Mouse (Mus musculus): Measurements from ENCODE around the gene Cmya5. TPM values are rescaled to one million over a fixed set of nuclear protein-coding genes. Genes with fewer than 3 reads are reported as not detected.

Gene Cmya5
- polyA plus RNA-seq, 1 experiment from 2014 or later: 0.15 TPM

DNA sequence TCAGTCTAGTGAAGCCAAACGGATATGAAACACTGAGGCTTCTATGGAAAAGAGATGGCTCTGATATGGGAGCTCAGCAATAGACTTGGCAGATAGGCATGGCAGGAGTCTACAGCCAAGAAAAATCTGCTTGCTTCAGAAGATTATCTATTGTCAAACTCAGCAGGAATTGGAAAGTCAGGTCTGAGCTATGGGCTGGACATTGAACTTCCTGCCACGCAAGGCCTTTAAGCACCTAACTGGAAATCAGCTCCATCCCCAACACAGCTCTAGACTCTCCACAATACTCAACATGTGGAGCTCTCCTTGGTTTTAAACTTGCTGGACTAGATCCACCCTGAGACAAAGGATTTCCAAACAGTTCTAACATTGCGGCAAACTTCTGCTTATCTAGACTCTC is 84.1 kb downstream of the Cmya5 start:
- no peaks in the 10 kb centered on the region for H3K36me3 ChIP-seq (ENCODE audit: control insufficient read depth, insufficient read depth)
- ATAC-seq (ENCODE audit: low read depth): no peak
- no peaks in the 10 kb centered on the region for H3K4me1 ChIP-seq (ENCODE audit: control insufficient read depth, low read depth, low read length)
- H3K9me3 ChIP-seq (replicated peaks; ENCODE audit: control insufficient read depth, low read length): no peaks in the 10 kb centered on the region
- H3K9ac ChIP-seq (ENCODE audit: low read depth, low read length): no peak overlapping the region
- WGBS (ENCODE audit: insufficient replicate concordance): 63% methylated on average over 3 of the region's 3 CpGs
- no peak overlapping the region for H3K4me3 ChIP-seq (ENCODE audit: low read depth, low read length)
- no peaks in the 10 kb centered on the region for H3K27me3 ChIP-seq (ENCODE audit: control insufficient read depth, insufficient read depth, low read depth, low read length)
- H3K4me2 ChIP-seq (ENCODE audit: low read depth, low read length): no peak overlapping the region
- no peak overlapping the region for H3K27ac ChIP-seq (ENCODE audit: low read length)

GRCm38 (mm10) chr13:93058551-93059011 is 85.9 kb downstream of the Cmya5 start:
- Histone ChIP-seq H3K9me3 (replicated peaks; ENCODE audit: control insufficient read depth, low read length) (no peaks in the 10 kb centered on the region), H3K27me3 (ENCODE audit: control insufficient read depth, insufficient read depth, low read depth, low read length) (no peaks in the 10 kb centered on the region), H3K4me3 (ENCODE audit: low read depth, low read length) (no peak overlapping the region), H3K27ac (ENCODE audit: low read length) (no peak overlapping the region), H3K4me2 (ENCODE audit: low read depth, low read length) (no peak overlapping the region), H3K4me1 (ENCODE audit: control insufficient read depth, low read depth, low read length) (no peaks in the 10 kb centered on the region), H3K36me3 (ENCODE audit: control insufficient read depth, insufficient read depth) (no peaks in the 10 kb centered on the region), H3K9ac (ENCODE audit: low read depth, low read length) (no peak overlapping the region)
- 54% methylated on average over 5 of the region's 5 CpGs for WGBS (ENCODE audit: insufficient replicate concordance)
- ATAC-seq (ENCODE audit: low read depth): no peak

GRCm38 (mm10) chr13:93057492-93058260 is 86.8 kb downstream of the Cmya5 start:
- no peaks in the 10 kb centered on the region for H3K27me3 ChIP-seq (ENCODE audit: control insufficient read depth, insufficient read depth, low read depth, low read length)
- ATAC-seq (ENCODE audit: low read depth): no peak
- 75% methylated on average over 7 of the region's 7 CpGs for WGBS (ENCODE audit: insufficient replicate concordance)
- no peak overlapping the region for H3K4me3 ChIP-seq (ENCODE audit: low read depth, low read length)
- no peaks in the 10 kb centered on the region for H3K4me1 ChIP-seq (ENCODE audit: control insufficient read depth, low read depth, low read length)
- no peak overlapping the region for H3K4me2 ChIP-seq (ENCODE audit: low read depth, low read length)
- H3K9me3 ChIP-seq (replicated peaks; ENCODE audit: control insufficient read depth, low read length): no peaks in the 10 kb centered on the region
- H3K36me3 ChIP-seq (ENCODE audit: control insufficient read depth, insufficient read depth): no peaks in the 10 kb centered on the region
- H3K27ac ChIP-seq (ENCODE audit: low read length): no peak overlapping the region
- H3K9ac ChIP-seq (ENCODE audit: low read depth, low read length): no peak overlapping the region

DNA sequence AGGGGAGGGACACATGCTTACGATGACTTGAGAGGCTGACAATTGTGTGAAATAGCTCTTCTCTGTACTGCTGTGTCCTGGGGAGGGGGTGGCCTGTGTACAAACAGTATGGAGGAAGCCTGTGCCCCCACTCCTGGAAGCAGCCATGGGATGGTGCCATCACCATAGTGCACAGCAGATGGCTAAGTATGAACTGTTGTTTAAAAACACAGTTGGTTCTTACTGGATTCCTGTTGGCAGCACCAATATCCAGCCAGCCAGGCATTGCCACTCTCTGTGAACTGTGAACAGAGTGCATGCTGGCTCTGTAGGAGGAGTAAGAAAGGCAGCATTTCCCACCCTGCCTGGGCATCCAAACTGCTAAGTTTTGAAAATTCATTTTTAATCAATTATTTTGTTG is 88.4 kb downstream of the Cmya5 start:
- Histone ChIP-seq H3K27ac (ENCODE audit: low read length) (no peak overlapping the region), H3K4me3 (ENCODE audit: low read depth, low read length) (no peak overlapping the region), H3K9ac (ENCODE audit: low read depth, low read length) (no peak overlapping the region), H3K27me3 (ENCODE audit: control insufficient read depth, insufficient read depth, low read depth, low read length) (no peaks in the 10 kb centered on the region), H3K36me3 (ENCODE audit: control insufficient read depth, insufficient read depth) (no peaks in the 10 kb centered on the region), H3K4me2 (ENCODE audit: low read depth, low read length) (no peak overlapping the region), H3K4me1 (ENCODE audit: control insufficient read depth, low read depth, low read length) (no peaks in the 10 kb centered on the region), H3K9me3 (replicated peaks; ENCODE audit: control insufficient read depth, low read length) (no peaks in the 10 kb centered on the region)
- no peak for ATAC-seq (ENCODE audit: low read depth)
- WGBS (ENCODE audit: insufficient replicate concordance): 55% methylated on average over 1 of the region's 1 CpGs

- H3K27ac ChIP-seq (ENCODE audit: low read length): no peak overlapping the region
- H3K4me2 ChIP-seq (ENCODE audit: low read depth, low read length): no peak overlapping the region
- H3K27me3 ChIP-seq (ENCODE audit: control insufficient read depth, insufficient read depth, low read depth, low read length): no peaks in the 10 kb centered on the region
- no peaks in the 10 kb centered on the region for H3K9me3 ChIP-seq (replicated peaks; ENCODE audit: control insufficient read depth, low read length)
- 67% methylated on average over 5 of the region's 5 CpGs for WGBS (ENCODE audit: insufficient replicate concordance)
- no peaks in the 10 kb centered on the region for H3K4me1 ChIP-seq (ENCODE audit: control insufficient read depth, low read depth, low read length)
- no peak overlapping the region for H3K9ac ChIP-seq (ENCODE audit: low read depth, low read length)
- no peak overlapping the region for H3K4me3 ChIP-seq (ENCODE audit: low read depth, low read length)
- no peaks in the 10 kb centered on the region for H3K36me3 ChIP-seq (ENCODE audit: control insufficient read depth, insufficient read depth)
- no peak for ATAC-seq (ENCODE audit: low read depth)
Observed at GRCm38 (mm10) chr13:93051483-93051882, 93.0 kb downstream of the Cmya5 start.

GRCm38 (mm10) chr13:93041021-93041420 is 103.5 kb downstream of the Cmya5 start:
- no peaks in the 10 kb centered on the region for H3K36me3 ChIP-seq (ENCODE audit: control insufficient read depth, insufficient read depth)
- no peak for ATAC-seq (ENCODE audit: low read depth)
- 67% methylated on average over 9 of the region's 9 CpGs for WGBS (ENCODE audit: insufficient replicate concordance)
- no peaks in the 10 kb centered on the region for H3K27me3 ChIP-seq (ENCODE audit: control insufficient read depth, insufficient read depth, low read depth, low read length)
- H3K4me2 ChIP-seq (ENCODE audit: low read depth, low read length): no peak overlapping the region
- H3K9ac ChIP-seq (ENCODE audit: low read depth, low read length): no peak overlapping the region
- H3K4me1 ChIP-seq (ENCODE audit: control insufficient read depth, low read depth, low read length): no peaks in the 10 kb centered on the region
- no peaks in the 10 kb centered on the region for H3K9me3 ChIP-seq (replicated peaks; ENCODE audit: control insufficient read depth, low read length)
- H3K27ac ChIP-seq (ENCODE audit: low read length): no peak overlapping the region
- H3K4me3 ChIP-seq (ENCODE audit: low read depth, low read length): no peak overlapping the region

- no peak overlapping the region for H3K9ac ChIP-seq (ENCODE audit: low read depth, low read length)
- H3K36me3 ChIP-seq (ENCODE audit: control insufficient read depth, insufficient read depth): no peaks in the 10 kb centered on the region
- H3K9me3 ChIP-seq (replicated peaks; ENCODE audit: control insufficient read depth, low read length): no peaks in the 10 kb centered on the region
- WGBS (ENCODE audit: insufficient replicate concordance): 43% methylated on average over 4 of the region's 4 CpGs
- H3K27ac ChIP-seq (ENCODE audit: low read length): no peak overlapping the region
- H3K4me2 ChIP-seq (ENCODE audit: low read depth, low read length): no peak overlapping the region
- ATAC-seq (ENCODE audit: low read depth): no peak
- H3K4me3 ChIP-seq (ENCODE audit: low read depth, low read length): no peak overlapping the region
- H3K4me1 ChIP-seq (ENCODE audit: control insufficient read depth, low read depth, low read length): no peaks in the 10 kb centered on the region
- H3K27me3 ChIP-seq (ENCODE audit: control insufficient read depth, insufficient read depth, low read depth, low read length): no peaks in the 10 kb centered on the region
Observed at GRCm38 (mm10) chr13:93036218-93036617, 108.3 kb downstream of the Cmya5 start.

- Histone ChIP-seq H3K4me3 (ENCODE audit: low read depth, low read length) (no peak overlapping the region), H3K9ac (ENCODE audit: low read depth, low read length) (no peak overlapping the region), H3K4me1 (ENCODE audit: control insufficient read depth, low read depth, low read length) (no peaks in the 10 kb centered on the region), H3K36me3 (ENCODE audit: control insufficient read depth, insufficient read depth) (no peaks in the 10 kb centered on the region), H3K27ac (ENCODE audit: low read length) (no peak overlapping the region), H3K9me3 (replicated peaks; ENCODE audit: control insufficient read depth, low read length) (no peaks in the 10 kb centered on the region), H3K27me3 (ENCODE audit: control insufficient read depth, insufficient read depth, low read depth, low read length) (no peaks in the 10 kb centered on the region), H3K4me2 (ENCODE audit: low read depth, low read length) (no peak overlapping the region)
- 71% methylated on average over 4 of the region's 4 CpGs for WGBS (ENCODE audit: insufficient replicate concordance)
- no peak for ATAC-seq (ENCODE audit: low read depth)
Observed at GRCm38 (mm10) chr13:93029337-93029736, 115.2 kb downstream of the Cmya5 start.

- no peaks in the 10 kb centered on the region for H3K4me1 ChIP-seq (ENCODE audit: control insufficient read depth, low read depth, low read length)
- H3K4me3 ChIP-seq (ENCODE audit: low read depth, low read length): no peak overlapping the region
- ATAC-seq (ENCODE audit: low read depth): no peak
- H3K9ac ChIP-seq (ENCODE audit: low read depth, low read length): no peak overlapping the region
- H3K27ac ChIP-seq (ENCODE audit: low read length): no peak overlapping the region
- H3K36me3 ChIP-seq (ENCODE audit: control insufficient read depth, insufficient read depth): no peaks in the 10 kb centered on the region
- no peaks in the 10 kb centered on the region for H3K27me3 ChIP-seq (ENCODE audit: control insufficient read depth, insufficient read depth, low read depth, low read length)
- 53% methylated on average over 2 of the region's 2 CpGs for WGBS (ENCODE audit: insufficient replicate concordance)
- H3K9me3 ChIP-seq (replicated peaks; ENCODE audit: control insufficient read depth, low read length): no peaks in the 10 kb centered on the region
- no peak overlapping the region for H3K4me2 ChIP-seq (ENCODE audit: low read depth, low read length)
Observed at GRCm38 (mm10) chr13:93024837-93025236, 119.7 kb downstream of the Cmya5 start.
